Mouse (Mus musculus) midbrain, postnatal 0 days (tissue): Measurements from ENCODE around the gene Wasf3. TPM values are rescaled to one million over a fixed set of nuclear protein-coding genes. Genes with fewer than 3 reads are reported as not detected.

Experiments used
- ATAC-seq: fragments of 200-750 bp; cut with Nextera tagmentation; 2 replicates; pipeline ENCODE4 v1.8.0; 2017; ENCODE audit warnings: moderate number of reproducible peaks, mild to moderate bottlenecking, moderate TSS enrichment, moderate library complexity; ENCODE audit not compliant: low FRiP score
- DNase-seq: peaks from one replicate; pipeline ENCODE4 v3.0.0-alpha.2; 2015; ENCODE audit warnings: low spot score
- H3K27ac ChIP-seq: fragments of 300-500 bp; sonication (generic); 2 replicates; pipeline ENCODE4 v1.5.1; 2014; ENCODE audit warnings: low read depth, mild to moderate bottlenecking, low read length, mixed read lengths
- H3K27me3 ChIP-seq: fragments of 300-500 bp; sonication (generic); 2 replicates; pipeline ENCODE4 v1.6.1; 2014; ENCODE audit warnings: low read length, control low read depth, mixed read lengths; ENCODE audit not compliant: insufficient read depth
- H3K36me3 ChIP-seq: fragments of 300-500 bp; sonication (generic); 2 replicates; pipeline ENCODE4 v1.6.1; 2014; ENCODE audit warnings: low read length, control low read depth, mixed read lengths; ENCODE audit not compliant: insufficient read depth
- H3K4me1 ChIP-seq: fragments of 300-500 bp; sonication (generic); 2 replicates; pipeline ENCODE4 v1.6.1; 2014; ENCODE audit warnings: mild to moderate bottlenecking, control low read depth, antibody characterized with exemption, low read length, mixed read lengths; ENCODE audit not compliant: insufficient read depth
- H3K4me2 ChIP-seq: fragments of 300-500 bp; sonication (generic); 2 replicates; pipeline ENCODE4 v1.6.1; 2014; ENCODE audit warnings: low read depth, mild to moderate bottlenecking, low read length, mixed read lengths; ENCODE audit not compliant: poor library complexity, severe bottlenecking
- H3K4me3 ChIP-seq: fragments of 300-500 bp; sonication (generic); 2 replicates; pipeline ENCODE4 v1.5.1; 2014; ENCODE audit warnings: low read depth, mild to moderate bottlenecking, low read length, moderate library complexity
- H3K9ac ChIP-seq: fragments of 300-500 bp; sonication (generic); replicated peaks from 2 replicates; pipeline ENCODE4 v1.6.1; 2014; ENCODE audit warnings: mild to moderate bottlenecking, low read length, moderate library complexity, mixed read lengths; ENCODE audit not compliant: poor library complexity, severe bottlenecking
- H3K9me3 ChIP-seq: fragments of 300-500 bp; sonication (generic); 2 replicates; pipeline ENCODE4 v1.6.1; 2016; ENCODE audit warnings: low read length, control low read depth
- CTCF ChIP-seq: IDR thresholded peaks from 2 replicates; pipeline ENCODE4 v1.5.1; 2016; ENCODE audit warnings: antibody characterized with exemption, mild to moderate bottlenecking
- WGBS: fragments of 180-500 bp; shearing (Covaris S2); extraction: QIAGEN DNeasy Blood & Tissue Kit; methylation state at CpG from one replicate; pipeline ENCODE4 v1.1.7; 2014; 5-methylcytosine and 5-hydroxymethylcytosine counted together
- polyA plus RNA-seq: library from polyadenylated mRNA; unstranded; fragments of >200 nt; fragmentation: Nextera tagmentation; extraction: Ambion mirVana; gene quantifications from 2 replicates; pipeline ENCODE4 v1.2.1, GENCODE M21; 2015
- total RNA-seq: library from RNA; depleted of rRNA; stranded (reverse); fragments of >200 nt; gene quantifications from 2 replicates; pipeline ENCODE4 v1.2.3, GENCODE M21; 2014

The Wasf3 gene
- total and polyA plus RNA-seq, 2 experiments from 2014 or later, result 19.1 to 40.7 TPM

DNA sequence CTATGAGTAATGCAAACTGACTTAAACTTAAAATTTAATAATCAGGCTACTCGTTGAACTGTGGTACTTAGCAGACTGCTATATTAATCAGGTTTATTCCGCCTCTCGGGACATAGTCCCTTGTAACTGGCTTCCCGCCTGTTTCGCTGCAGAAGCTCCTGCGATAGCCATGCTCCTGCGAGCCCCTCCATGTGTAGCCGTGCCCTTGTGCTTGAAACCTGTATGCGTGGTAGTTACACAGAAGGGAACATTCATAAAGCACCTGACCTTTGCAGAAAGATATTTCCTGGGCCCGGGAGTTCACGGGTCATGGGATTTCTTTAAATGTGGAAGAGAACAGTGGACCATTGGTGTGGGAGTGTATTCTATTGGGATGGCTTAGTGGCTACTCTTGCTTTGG, 52.0 kb downstream of the Wasf3 start:
- Histone ChIP-seq H3K4me3 (no peak overlapping the region), H3K4me2 (no peak overlapping the region), H3K36me3 (peaks cover 31% of the 10 kb centered on the region), H3K9me3 (no peaks in the 10 kb centered on the region), H3K27me3 (no peaks in the 10 kb centered on the region), H3K9ac (no peak overlapping the region), H3K27ac (no peak overlapping the region), H3K4me1 (no peaks in the 10 kb centered on the region)
- no peak for TF ChIP-seq CTCF
- no peak for ATAC-seq
- no peak for DNase-seq
- 94% methylated on average over 11 of the region's 11 CpGs for WGBS

DNA sequence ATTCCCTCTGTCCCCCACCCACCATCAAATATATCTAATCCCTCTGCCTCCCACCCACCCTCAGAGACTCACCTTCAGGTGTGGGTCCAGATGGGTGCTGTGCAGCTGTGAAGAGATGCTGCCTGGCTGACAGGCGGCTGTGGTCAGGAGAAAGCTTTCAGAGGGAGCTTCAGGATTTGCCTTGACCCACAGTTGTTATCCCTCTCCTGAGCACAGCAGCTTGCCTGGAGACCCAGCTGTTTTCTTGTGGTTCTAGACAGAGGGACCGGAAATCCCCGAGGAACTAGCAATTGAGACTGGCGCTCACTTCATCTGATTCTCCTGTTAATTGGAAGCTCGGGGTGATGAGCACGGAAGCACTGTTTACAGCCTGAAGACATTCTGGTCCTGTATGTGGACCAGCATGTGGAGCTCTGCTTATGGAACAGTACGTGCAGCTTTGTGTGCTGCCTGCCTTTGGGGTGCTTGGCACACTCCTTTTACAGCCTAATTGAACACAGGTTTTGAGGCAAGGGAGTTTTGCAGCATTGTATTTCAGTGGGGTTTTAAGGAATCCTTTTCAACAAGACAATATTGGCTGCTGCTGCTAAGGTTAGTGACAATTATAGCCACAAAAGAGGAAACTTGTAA, 54.5 kb downstream of the Wasf3 start:
- no peak overlapping the region for H3K9ac ChIP-seq
- no peaks in the 10 kb centered on the region for H3K4me1 ChIP-seq
- no peak for TF ChIP-seq CTCF
- no peak for ATAC-seq
- H3K4me2 ChIP-seq, result no peak overlapping the region
- peaks cover 33% of the 10 kb centered on the region for H3K36me3 ChIP-seq
- H3K27ac ChIP-seq, result no peak overlapping the region
- no peaks in the 10 kb centered on the region for H3K27me3 ChIP-seq
- WGBS, result 91% methylated on average over 7 of the region's 7 CpGs
- H3K4me3 ChIP-seq, result no peak overlapping the region
- H3K9me3 ChIP-seq, result no peaks in the 10 kb centered on the region
- no peak for DNase-seq

DNA sequence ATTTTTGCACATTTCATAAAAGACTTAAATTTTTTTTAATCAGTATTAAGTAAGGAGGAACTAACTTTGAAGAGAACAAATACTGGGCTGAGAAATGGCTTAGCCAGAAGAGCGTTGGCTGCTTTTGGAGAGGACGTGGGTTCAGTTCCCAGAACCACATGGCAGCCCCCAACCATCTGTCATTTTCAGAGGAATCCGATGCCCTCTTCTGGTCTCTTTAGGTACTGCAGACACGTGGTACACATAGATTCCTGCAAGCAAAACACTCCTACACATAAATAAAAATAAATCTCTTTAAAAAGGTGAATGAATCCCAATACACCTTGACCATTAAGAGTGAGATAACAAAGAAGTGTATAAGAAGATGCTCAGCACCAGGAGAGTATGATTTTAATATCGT, 55.5 kb downstream of the Wasf3 start:
- no peak overlapping the region for H3K9ac ChIP-seq
- peaks cover 32% of the 10 kb centered on the region for H3K36me3 ChIP-seq
- H3K9me3 ChIP-seq, result no peaks in the 10 kb centered on the region
- ATAC-seq (no peak), DNase-seq (no peak)
- peak; percentile 44 for TF ChIP-seq CTCF
- H3K4me2 ChIP-seq, result no peak overlapping the region
- 96% methylated on average over 5 of the region's 5 CpGs for WGBS
- H3K27ac ChIP-seq, result no peak overlapping the region
- H3K4me1 ChIP-seq, result no peaks in the 10 kb centered on the region
- H3K4me3 ChIP-seq, result no peak overlapping the region
- no peaks in the 10 kb centered on the region for H3K27me3 ChIP-seq

DNA sequence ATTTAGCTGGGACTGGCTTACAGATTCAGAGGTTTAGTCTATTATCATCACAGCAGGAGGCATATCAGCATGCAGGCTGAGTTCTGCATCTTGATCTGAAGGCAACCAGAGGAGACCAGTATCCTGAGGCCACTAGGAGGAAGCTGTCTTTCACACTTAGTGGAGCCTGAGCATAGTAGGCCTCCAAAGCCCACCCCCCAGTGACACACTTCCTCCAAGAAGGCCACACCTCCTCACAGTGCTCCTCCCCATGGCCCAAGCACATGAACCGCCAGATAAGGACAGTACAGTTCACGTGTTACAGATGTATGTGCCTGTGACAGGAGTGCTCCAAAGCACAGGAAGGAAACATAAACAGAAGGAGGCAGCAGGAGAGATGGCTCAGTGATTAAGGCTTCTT, 58.0 kb downstream of the Wasf3 start:
- no peak overlapping the region for H3K4me3 ChIP-seq
- no peaks in the 10 kb centered on the region for H3K4me1 ChIP-seq
- no peak for TF ChIP-seq CTCF
- H3K27ac ChIP-seq, result no peak overlapping the region
- H3K9ac ChIP-seq, result no peak overlapping the region
- DNase-seq (no peak), ATAC-seq (no peak)
- no peaks in the 10 kb centered on the region for H3K27me3 ChIP-seq
- no peaks in the 10 kb centered on the region for H3K9me3 ChIP-seq
- peaks cover 27% of the 10 kb centered on the region for H3K36me3 ChIP-seq
- WGBS, result 81% methylated on average over 2 of the region's 2 CpGs
- no peak overlapping the region for H3K4me2 ChIP-seq

DNA sequence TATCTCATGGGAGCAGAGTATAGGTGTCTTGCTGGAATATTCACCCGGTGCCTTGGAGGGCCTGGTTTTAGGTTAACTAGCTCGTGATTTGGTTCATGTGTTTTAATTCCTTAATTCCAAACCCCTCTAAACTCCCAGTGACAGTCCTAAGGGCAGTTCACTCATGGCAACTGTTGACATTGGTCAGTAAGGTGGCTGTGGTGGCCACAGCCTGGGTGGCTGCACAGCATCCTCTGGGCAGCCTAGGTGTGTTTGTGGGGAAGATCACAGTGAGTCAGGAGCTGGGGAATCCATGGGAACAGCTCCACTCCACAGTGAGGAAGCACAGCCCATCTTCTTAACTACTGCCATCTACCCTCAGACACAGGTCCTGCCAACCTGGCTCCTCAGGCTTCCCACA, 61.8 kb downstream of the Wasf3 start:
- TF ChIP-seq CTCF, result no peak
- Histone ChIP-seq H3K9me3 (no peaks in the 10 kb centered on the region), H3K4me2 (no peak overlapping the region), H3K27me3 (no peaks in the 10 kb centered on the region), H3K4me1 (no peaks in the 10 kb centered on the region), H3K27ac (no peak overlapping the region), H3K36me3 (peaks cover 6% of the 10 kb centered on the region; the same call in 1 of the 2 replicates), H3K9ac (no peak overlapping the region), H3K4me3 (no peak overlapping the region)
- ATAC-seq, result no peak
- WGBS, result 88% methylated on average over 2 of the region's 2 CpGs
- no peak for DNase-seq

DNA sequence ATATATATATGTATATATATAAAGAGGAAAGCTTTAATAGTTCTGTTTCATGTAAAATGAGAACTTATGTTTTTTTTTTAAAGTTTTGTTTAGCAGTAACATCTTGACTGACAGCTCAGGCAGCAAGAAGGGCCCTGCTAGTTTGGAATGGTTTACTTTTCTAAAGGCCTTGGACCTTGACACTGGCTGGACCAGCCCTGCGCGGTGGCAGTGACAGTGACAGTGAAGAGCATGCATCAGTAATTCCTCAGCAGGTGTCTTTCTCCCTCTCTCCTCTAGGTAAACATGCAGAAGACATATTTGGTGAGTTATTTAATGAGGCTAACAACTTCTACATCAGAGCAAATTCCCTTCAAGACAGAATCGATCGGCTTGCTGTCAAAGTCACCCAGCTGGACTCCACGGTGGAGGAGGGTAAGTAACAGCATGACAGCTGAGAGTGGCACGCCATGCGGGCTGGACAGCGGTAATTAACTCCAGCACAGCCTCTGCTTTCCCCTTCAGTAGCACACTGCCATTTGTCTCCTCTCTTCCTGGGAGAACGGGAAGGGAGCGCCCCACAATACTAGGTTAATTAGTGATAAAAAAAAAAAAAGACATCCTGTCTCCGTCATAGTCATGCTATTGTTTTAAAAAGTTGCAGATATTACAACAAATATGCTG, 66.9 kb downstream of the Wasf3 start:
- WGBS, result 80% methylated on average over 11 of the region's 11 CpGs
- ATAC-seq (no peak), DNase-seq (no peak)
- H3K4me1 ChIP-seq, result no peaks in the 10 kb centered on the region
- H3K4me2 ChIP-seq, result no peak overlapping the region
- H3K9me3 ChIP-seq, result no peaks in the 10 kb centered on the region
- H3K9ac ChIP-seq, result no peak overlapping the region
- TF ChIP-seq CTCF, result no peak
- peaks cover 20% of the 10 kb centered on the region for H3K36me3 ChIP-seq
- H3K27me3 ChIP-seq, result no peaks in the 10 kb centered on the region
- H3K27ac ChIP-seq, result no peak overlapping the region
- no peak overlapping the region for H3K4me3 ChIP-seq
